Mouse (Mus musculus): ENCODE data around the gene Ppp1r27.

- TF ChIP-seq POLR2A (IDR thresholded peaks at IDR 0.05; ENCODE audit: low read depth, low read length) (no peak), CTCF (IDR thresholded peaks at IDR 0.05; ENCODE audit: extremely low read depth, insufficient read depth, insufficient read length, insufficient replicate concordance) (no peak)
These were observed 2.7 kb downstream of the Ppp1r27 start for GRCm38 (mm10) chr11:120548214-120548613.
